Mouse (Mus musculus): ENCODE measurements around the gene Serpina1c. TPM values are rescaled to one million over a fixed set of nuclear protein-coding genes. Genes with fewer than 3 reads are reported as not detected.

Serpina1c gene
- polyA plus RNA-seq, 1 experiment from 2014 or later = not detected

Other genes with a start within 250 kb of the Serpina1c start
- gene Serpina6, start 247.7 kb downstream of the Serpina1c start, polyA plus RNA-seq (2016; fragmentation: Nextera tagmentation; extraction: Ambion mirVana) = not detected in 2 replicates
- not detected in 2 replicates for gene Serpina16, start 228.7 kb downstream of the Serpina1c start, polyA plus RNA-seq (2016; fragmentation: Nextera tagmentation; extraction: Ambion mirVana)
- gene Serpina1f, start 209.4 kb downstream of the Serpina1c start, polyA plus RNA-seq (2016; fragmentation: Nextera tagmentation; extraction: Ambion mirVana) = not detected in 2 replicates
- gene Serpina1d, start 131.3 kb downstream of the Serpina1c start, polyA plus RNA-seq (2016; fragmentation: Nextera tagmentation; extraction: Ambion mirVana) = not detected in 2 replicates
- gene Serpina1b, start 74.5 kb downstream of the Serpina1c start, polyA plus RNA-seq (2016; fragmentation: Nextera tagmentation; extraction: Ambion mirVana) = 0.09 TPM in 1 of 2 replicates, not detected in the other
- not detected in 2 replicates for gene Serpina1a, start 41.3 kb downstream of the Serpina1c start, polyA plus RNA-seq (2016; fragmentation: Nextera tagmentation; extraction: Ambion mirVana)
- gene Serpina1e, start 54.1 kb upstream of the Serpina1c start, polyA plus RNA-seq (2016; fragmentation: Nextera tagmentation; extraction: Ambion mirVana) = not detected in 2 replicates
- gene Serpina11, start 85.1 kb upstream of the Serpina1c start, polyA plus RNA-seq (2016; fragmentation: Nextera tagmentation; extraction: Ambion mirVana) = not detected in 2 replicates
- not detected in 2 replicates for gene Serpina9, start 108.9 kb upstream of the Serpina1c start, polyA plus RNA-seq (2016; fragmentation: Nextera tagmentation; extraction: Ambion mirVana)
- gene Serpina12, start 139.6 kb upstream of the Serpina1c start, polyA plus RNA-seq (2016; fragmentation: Nextera tagmentation; extraction: Ambion mirVana) = not detected in 2 replicates
- not detected in 2 replicates for gene Serpina5, start 196.2 kb upstream of the Serpina1c start, polyA plus RNA-seq (2016; fragmentation: Nextera tagmentation; extraction: Ambion mirVana)
- not detected in 2 replicates for gene Serpina3a, start 207.8 kb upstream of the Serpina1c start, polyA plus RNA-seq (2016; fragmentation: Nextera tagmentation; extraction: Ambion mirVana)
- gene Serpina3b, start 223.1 kb upstream of the Serpina1c start, polyA plus RNA-seq (2016; fragmentation: Nextera tagmentation; extraction: Ambion mirVana) = not detected in 2 replicates
- gene Serpina3c, start 249.0 kb upstream of the Serpina1c start, polyA plus RNA-seq (2016; fragmentation: Nextera tagmentation; extraction: Ambion mirVana) = not detected in 2 replicates